Mouse (Mus musculus) T-helper 17 cell (primary cell): ENCODE results near the gene Aldh3b1.

Experiments used
- in situ Hi-C, 2 experiments: fragments of 300-600 bp; cut with MboI, MseI; formaldehyde crosslinking; loops; 1 replicate in 1 of 2; 2 replicates in 1 of 2; pipeline ENCODE4 v1.15.1; 2025; ENCODE audit warnings: high pct_unique_total_duplicates in 2 of 2

Aldh3b1 gene

GRCm38 (mm10) chr19:3912337-3913204 is 17.0 kb downstream of the Aldh3b1 start, which contains the start of gene Ndufs8:
Ndufs8 (minus strand) TSS chr19:3912774.
- in situ Hi-C loops = no loop called here

- in situ Hi-C loops = no loop called here
Observed at GRCm38 (mm10) chr19:3910206-3910605, 19.4 kb downstream of the Aldh3b1 start.

GRCm38 (mm10) chr19:3907876-3908660 is 21.5 kb downstream of the Aldh3b1 start:
- in situ Hi-C loops = no loop called here

- in situ Hi-C loops = no loop called here
Observed at GRCm38 (mm10) chr19:3906795-3907786, 22.5 kb downstream of the Aldh3b1 start, which contains the start of gene Tcirg1. Tcirg1 (minus strand) TSS chr19:3907133.

- in situ Hi-C loops = no loop called here
Observed at GRCm38 (mm10) chr19:3906326-3906725, 23.3 kb downstream of the Aldh3b1 start.

- in situ Hi-C loops = no loop called here
Observed at GRCm38 (mm10) chr19:3905261-3905969, 24.2 kb downstream of the Aldh3b1 start.

GRCm38 (mm10) chr19:3904363-3904675 is 25.3 kb downstream of the Aldh3b1 start:
- in situ Hi-C loops = no loop called here

- in situ Hi-C loops = no loop called here
Observed at GRCm38 (mm10) chr19:3903648-3904362, 25.8 kb downstream of the Aldh3b1 start.

GRCm38 (mm10) chr19:3902966-3903365 is 26.6 kb downstream of the Aldh3b1 start:
- in situ Hi-C loops = no loop called here

GRCm38 (mm10) chr19:3899618-3900017 is 30.0 kb downstream of the Aldh3b1 start:
- in situ Hi-C loops = no loop called here

GRCm38 (mm10) chr19:3898952-3899351 is 30.7 kb downstream of the Aldh3b1 start:
- in situ Hi-C loops = no loop called here

GRCm38 (mm10) chr19:3897557-3897956 is 32.1 kb downstream of the Aldh3b1 start:
- in situ Hi-C loops = no loop called here

GRCm38 (mm10) chr19:3896208-3896607 is 33.4 kb downstream of the Aldh3b1 start:
- in situ Hi-C loops = no loop called here

GRCm38 (mm10) chr19:3895171-3895631 is 34.4 kb downstream of the Aldh3b1 start:
- in situ Hi-C loops = no loop called here

- in situ Hi-C loops = no loop called here
Observed at GRCm38 (mm10) chr19:3894294-3894693, 35.3 kb downstream of the Aldh3b1 start.

GRCm38 (mm10) chr19:3893545-3894116 is 36.0 kb downstream of the Aldh3b1 start:
- in situ Hi-C loops = no loop called here

GRCm38 (mm10) chr19:3890181-3890580 is 39.4 kb downstream of the Aldh3b1 start:
- in situ Hi-C loops = no loop called here

- in situ Hi-C loops = no loop called here
Observed at GRCm38 (mm10) chr19:3889096-3889495, 40.5 kb downstream of the Aldh3b1 start.

- in situ Hi-C loops = no loop called here
Observed at GRCm38 (mm10) chr19:3884325-3884990, 45.1 kb downstream of the Aldh3b1 start.
